Mouse (Mus musculus) spleen, postnatal 14 days (tissue): ENCODE data around the gene Klhl18.

ENCODE experiments used
- DNase-seq, 2 experiments: peaks; one replicate each; pipeline ENCODE4 v3.0.0; 2021 to 2022; ENCODE audit warnings: low spot score in 2 of 2

The Klhl18 gene

DNA sequence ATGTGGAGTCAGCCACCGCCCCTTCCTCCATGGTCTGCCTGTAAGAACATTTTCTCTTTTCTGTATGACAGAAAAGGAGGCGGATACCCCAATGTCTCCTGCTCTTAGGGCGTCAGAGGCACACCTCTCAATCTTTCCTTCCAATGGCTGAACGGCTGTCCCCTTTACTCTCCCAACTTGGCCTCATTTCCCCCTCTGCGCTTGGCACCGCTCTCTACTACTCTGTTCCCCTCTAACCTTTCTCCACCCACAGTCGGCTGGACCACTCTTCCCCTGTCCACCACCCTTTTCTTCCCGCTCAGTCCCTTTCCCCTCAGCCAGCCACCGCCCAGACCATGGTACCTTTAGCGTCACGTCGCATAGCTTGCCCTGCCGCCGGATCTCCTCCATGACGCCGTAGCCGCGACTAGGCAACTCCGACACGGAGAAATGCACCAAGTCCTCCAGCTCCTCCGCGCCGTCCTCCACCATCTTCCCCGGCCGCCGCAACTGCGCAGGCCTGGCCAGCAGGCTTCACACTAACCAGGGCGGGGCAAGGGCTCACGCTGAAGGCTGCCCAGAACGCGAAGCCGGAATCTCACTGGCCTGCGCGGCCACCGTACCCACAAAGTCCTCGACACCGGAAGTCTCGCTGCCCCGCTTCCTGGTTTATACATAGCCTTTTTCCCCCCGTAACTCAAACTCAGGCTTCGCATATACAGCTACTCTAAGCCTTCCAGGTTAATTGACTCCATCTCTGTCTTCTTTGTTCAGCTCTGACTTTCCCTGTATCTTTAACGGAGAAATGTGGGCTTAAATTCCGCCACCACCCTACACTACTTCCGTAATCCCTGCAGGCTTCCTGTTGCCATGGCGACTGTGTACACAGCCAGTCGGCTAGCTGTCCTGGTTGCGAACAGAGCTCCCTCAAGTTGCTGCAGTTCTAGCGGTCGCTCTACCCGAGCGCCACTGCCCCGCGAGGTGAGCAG lies at the start of gene Klhl18, which contains the start of gene Kif9:
Gene Klhl18 (minus strand): TSS at position 571 of the 968 bp plus-strand sequence.
Gene Kif9 (plus strand): TSS at position 835 of the 968 bp plus-strand sequence.
- DNase-seq, result peak; percentile 87 to 93

DNA sequence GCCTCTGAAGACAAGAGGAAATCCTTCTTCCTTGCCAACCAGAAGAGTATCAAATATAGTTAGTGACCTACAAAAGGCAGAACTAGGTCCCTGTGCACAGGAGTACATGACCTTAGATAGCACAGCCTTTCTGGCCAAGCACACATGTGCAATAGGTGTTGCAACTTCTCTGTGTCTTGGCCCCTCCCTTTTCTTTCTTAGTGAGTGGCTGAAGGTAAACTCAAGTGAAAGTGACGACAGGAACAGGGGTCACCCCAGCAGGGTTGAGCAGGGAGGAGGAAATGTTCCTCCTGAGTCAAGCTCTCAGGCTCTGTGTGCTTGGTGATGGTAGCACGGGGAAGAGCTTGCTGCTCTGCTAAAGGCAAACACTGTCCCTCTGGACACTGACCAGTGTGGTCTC lies 49.2 kb upstream of the Klhl18 start:
- no peak for DNase-seq

DNA sequence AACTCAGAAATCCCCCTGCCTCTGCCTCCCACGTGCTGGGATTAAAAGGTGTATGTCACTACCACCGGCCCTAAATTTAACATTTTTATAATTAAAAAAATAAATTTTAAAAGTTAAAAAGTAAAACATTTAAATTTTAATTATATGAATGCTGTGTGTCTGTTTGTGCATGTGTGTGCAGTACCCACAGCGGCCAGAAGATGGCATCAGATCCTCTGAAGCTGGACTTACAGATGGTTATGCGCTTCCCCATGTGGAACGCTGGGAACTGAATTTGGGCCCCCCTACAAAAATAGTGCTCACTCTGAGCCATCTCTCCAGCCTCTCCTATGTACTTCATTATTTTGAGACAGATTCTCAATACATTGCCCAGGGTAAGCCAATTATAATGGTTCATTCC lies 14.4 kb upstream of the Klhl18 start:
- peak in 1 of 2 experiments; percentile 26 for DNase-seq

DNA sequence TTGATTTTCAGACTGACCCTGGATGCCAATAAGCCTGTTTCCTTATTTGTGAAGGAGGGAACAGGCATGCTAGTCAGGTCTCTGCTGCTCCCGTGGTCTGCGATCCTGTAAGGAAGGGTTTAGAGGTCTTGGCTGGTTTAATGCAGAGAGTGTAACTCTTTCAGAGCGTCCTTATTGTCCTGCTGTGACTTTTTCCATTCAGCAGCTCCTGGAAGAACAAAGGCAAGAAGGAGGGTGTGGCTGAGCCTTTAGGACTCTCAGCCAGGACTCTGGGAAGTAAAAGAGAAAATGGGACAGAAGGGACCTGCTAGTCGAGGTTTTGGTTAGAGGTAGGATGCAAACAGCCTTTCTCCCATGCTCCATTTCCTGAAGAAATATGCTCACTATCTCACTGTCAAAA lies 12.3 kb upstream of the Klhl18 start:
- DNase-seq, result no peak

DNA sequence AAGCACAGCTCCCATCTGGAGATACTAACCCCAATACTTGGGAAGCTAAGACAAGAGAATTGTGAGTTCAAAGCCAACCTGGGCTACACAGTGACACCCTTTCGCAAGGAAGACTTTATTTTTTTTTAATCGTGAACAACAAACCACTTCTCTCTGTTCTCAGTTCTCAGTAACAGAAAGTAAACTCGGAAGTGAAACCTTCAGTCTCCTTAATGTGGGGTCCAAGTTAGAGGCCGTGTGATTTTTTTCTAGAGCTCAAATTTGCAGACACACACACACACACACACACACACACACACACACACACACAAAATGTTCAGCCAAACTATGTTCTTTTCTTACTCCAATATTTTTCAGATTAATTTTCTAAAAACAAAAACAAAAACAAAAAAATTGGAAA lies 2.1 kb upstream of the Klhl18 start:
- no peak for DNase-seq

DNA sequence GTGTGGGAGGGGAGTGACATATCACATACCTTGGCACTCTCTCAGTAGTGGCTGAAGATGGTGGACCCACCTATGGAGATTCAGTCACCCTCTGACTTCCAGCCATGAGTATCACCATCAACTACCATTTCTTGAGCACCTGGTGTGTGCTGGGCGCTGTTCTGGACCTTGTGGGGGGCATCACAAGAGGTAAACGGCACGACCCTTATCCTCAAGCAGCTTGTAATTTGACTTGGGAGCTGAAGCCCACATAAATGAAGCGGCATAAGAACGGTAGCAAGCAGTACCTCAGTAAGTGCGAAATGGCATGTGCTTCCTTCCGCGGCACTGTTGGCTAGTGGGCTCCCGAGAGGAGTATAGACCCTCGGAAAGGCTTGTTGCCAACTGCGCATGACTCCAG lies 1.5 kb upstream of the Klhl18 start:
- no peak for DNase-seq

DNA sequence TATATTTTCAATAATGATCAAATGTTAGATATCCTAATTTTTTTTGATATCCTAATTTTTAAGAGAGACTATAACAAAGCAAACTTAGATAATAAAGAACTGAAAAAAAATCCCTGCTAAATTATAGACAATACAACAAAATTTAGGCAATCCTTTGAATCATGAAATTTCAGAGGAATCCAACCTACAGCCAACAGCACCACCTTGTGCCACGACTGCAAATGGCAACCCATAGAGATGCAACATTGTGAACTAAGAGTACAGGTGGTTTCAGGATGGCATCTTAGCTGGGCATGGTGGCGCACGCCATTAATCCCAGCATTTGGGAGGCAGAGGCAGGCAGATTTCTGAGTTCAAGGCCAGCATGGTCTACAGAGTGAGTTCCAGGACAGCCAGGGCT lies 10.3 kb downstream of the Klhl18 start:
- DNase-seq, result peak; percentile 22 to 57

DNA sequence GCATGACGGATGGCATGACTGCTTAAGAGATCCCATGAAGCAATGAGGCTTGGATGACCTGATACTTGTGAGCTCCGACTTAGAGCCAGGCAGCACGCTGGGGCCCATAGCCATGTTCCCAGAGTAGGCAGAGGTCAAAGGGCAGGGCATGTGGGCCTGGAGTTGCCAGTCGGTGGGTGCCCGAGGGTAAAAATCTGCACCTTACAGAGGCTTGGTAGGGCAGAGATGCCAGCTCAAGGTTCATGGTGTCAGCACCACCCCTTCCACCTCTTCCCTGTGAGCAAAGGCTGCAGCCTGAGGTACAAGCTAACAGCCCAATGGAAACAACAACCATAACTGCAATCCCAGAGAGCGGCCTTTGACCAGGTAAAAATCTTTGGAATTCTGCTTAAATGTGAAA lies 11.2 kb downstream of the Klhl18 start:
- no peak for DNase-seq

DNA sequence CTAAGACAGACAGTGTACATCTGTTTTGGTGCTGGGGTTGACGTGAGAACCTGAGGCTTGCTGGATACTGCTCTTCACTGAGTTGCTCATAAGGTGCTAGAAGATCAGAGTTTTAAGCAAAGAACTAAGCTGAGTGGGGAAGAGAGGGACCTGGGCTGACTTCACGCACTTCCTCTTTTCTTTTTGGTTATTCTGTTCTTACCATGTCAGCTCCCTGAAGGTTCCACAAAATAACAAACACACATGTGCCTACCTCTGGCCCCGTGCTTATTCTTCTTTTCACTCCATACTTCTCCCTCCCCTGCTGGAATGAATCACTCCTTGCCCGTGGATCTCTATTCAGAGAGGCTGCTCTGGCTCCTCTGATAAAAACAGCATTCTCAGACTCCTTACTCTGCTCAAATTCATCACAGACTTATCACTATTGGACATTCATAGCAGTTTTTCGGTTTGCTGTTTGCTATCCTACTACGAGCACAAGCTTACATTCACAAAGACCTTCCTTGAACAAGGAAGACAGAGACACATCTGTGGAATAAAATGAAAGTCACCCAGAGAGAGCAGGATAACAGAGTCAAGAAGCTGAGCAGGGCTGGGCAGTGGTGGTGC lies 12.4 kb downstream of the Klhl18 start:
- no peak for DNase-seq

DNA sequence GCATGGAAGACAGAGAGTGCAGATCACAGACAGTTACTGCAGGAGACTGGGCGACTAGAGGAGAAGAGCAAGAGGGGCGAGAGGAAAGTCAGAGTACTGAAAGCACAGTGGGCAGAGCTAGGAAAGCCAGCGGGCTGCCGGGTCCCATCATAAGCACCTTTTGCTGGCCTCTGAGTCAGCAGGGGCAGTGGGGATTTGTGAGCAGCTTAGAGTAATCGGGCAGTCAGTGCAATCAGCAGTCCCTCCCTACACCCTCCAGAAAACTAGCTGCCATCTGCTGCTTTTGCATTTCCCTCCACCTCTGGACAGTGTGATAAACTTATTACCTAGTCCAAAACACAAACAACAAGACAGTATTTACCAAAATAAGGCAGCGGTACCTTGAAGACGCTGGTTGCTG lies 14.2 kb downstream of the Klhl18 start:
- DNase-seq, result no peak

DNA sequence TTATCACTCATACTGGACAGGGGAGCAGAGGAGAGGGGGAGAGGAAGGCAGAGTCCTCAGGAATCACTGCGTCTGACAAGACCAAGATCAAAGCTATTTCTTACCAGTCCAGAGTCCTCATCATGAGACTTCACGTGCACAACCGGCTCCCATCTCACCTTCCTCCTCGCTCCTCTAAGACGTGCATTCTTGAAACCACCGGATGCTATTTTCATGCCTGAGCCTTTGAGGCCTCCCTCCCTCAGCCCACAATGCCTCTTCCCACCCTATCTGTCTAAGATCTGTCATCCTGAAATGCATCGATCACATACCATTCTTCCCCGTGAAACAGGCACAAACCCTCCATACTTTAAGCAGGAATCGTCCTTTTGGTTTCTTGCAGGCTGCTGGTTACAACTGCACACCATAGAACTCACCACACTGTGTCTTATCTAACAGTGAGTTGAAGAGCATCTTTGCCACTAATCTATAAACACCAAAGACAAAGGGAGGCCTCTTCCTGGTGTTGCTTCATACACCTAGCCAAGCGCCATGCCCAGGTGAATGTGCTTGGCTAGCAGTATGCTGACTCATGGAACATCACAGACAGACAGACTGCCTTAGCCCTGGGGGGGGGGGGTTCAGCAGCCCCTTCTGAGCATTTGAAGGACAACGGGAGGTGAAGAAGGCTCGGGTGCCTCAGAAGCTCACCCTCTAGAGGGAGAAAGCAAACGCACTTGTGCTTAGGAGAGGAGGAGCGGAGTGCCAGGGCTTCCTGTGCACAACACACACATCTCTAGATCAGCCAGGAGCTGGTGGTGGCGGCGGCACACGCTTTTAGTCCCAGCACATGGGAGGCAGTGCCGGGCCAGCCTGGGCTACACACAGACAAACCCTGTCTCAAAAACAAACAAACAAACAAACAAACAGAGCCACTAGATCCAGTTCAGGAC lies 15.3 kb downstream of the Klhl18 start:
- no peak for DNase-seq

DNA sequence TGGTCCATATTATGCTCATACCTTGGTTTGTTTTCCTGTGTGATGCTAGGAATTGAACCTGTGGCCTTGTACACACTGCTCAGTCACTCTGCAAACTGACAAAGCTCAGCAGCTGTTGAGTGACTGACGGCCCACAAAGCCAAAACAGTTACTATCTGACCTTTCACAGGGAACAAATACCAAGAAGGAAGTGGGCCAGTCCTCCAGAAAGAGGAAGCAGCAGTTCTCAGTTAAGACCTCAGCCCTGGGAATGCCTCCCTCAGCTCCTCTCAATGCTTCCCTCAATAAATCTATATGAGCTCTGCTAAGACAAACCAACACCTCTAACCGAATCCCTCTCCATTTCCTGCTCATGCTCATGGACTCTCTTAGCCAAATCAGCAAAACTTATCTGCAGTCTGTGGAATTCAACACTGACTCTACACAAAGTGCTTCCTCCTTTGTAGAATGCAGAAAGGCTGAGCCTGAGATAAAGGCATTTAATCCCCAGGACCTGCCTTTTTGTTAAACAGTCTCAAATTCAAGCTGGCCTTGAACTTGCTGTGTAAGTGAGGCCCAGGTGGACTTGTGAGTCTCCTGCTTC lies 17.3 kb downstream of the Klhl18 start:
- DNase-seq, result no peak

DNA sequence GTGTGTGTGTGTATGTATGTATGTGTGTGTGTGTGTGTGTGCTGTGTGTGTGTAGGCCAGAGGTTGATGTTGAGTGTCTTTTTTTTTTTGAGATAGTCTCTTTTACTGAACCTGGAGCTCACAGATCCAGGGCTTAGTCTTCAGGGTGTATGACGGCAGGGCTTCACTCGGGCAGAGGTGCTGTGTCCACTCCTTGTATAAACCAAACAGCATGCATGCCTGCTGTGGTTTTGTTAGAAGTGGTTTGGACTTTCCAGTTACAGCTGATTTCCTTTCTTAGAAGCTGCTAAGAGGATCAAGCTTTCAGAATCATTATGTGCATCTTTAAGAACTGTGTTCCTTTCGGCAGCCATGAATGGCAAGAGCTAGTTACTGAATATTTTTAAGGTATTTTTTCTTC lies 18.6 kb downstream of the Klhl18 start:
- no peak for DNase-seq

DNA sequence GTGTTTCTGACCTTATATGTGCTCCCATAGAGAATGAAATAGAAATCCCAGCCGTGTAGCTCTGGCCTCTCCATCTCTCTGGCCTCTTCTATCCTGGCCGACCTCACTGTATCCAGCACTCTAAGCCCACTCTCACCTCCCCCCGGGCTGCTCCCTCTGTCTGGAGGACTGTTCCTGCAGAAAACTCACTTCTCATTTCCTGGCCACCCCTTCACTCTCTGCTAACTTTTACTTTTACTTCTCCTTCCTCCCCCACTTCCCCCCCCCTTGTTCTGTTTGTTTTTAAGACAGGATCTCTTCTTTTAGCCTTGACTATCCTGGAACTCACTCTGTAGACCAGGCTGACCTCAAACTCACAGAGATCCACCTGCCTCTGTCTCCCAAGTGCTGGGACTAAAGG lies 24.0 kb downstream of the Klhl18 start:
- DNase-seq, result no peak

DNA sequence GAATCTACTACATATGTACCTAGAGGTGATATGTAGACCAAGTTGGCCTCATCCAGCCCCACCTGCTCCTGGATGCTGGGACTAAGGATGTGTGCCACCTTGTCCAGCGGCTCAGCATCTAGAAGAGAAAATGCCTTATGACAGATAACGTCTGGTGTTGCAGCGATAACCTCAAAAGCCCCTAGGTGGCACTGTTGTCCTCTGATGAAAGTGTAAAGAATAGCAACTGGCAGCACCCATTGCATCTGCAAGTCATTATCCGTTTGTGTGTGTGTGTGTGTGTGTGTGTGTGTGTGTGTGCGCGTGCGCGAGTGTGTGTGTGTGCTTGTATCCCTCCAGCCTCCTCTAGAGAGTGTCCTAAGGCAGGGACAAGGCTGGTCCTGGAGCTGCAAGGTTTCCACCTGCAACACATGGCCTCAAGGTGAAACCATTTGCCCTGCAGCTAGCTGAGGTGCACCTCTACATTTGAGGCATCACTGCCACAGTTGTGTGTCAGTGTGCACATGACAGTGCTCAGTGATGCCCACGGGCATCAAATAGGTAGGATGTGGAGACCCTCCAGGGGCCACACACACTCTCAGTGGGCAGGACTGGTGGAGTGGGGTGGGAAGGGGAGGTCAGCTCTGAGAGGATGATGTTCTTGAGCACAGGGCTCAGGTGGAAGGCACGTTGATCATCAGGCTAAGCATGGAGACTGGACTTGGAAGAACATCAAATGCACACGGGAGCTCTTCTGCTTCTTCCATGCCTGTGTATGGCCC lies 27.5 kb downstream of the Klhl18 start:
- DNase-seq, result peak; percentile 24 to 69

DNA sequence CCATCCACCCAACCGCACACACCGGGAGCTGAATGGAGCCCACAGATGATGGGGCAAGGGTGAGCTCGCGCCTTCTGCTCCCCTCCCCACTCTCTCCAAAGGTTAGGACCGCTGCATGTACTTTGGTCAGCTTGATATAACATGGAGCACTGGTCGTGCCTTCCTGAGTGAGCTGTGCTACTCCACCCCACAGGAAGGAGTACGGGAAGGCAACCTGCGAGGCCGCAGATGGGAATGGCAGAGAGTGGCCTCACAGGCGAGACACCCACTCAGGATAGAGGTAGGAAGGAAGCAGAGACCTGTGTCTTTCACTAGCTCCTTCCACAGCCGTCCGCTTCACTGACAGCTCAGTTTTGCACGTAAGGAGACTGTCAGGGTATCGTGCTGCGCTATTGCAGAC lies 28.1 kb downstream of the Klhl18 start:
- DNase-seq, result no peak

DNA sequence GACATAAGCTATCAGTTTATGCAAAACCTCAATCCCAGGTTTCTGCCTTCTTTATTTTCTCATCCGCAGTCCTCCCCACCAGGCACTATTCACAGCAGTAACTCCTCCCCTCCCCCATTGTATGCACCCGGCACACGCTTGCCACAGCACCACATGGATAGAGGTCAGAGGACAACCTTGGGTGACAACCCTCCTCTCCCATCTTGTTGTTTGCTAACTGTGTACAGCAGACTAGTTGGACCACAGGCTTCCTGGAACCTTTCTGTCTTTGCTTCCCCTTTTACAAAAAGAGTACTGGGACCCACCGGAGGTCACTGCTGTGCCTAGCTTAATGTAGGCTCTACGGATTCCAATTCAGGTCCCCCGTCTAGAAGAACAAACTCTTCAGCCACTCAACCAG lies 35.9 kb downstream of the Klhl18 start:
- no peak for DNase-seq

DNA sequence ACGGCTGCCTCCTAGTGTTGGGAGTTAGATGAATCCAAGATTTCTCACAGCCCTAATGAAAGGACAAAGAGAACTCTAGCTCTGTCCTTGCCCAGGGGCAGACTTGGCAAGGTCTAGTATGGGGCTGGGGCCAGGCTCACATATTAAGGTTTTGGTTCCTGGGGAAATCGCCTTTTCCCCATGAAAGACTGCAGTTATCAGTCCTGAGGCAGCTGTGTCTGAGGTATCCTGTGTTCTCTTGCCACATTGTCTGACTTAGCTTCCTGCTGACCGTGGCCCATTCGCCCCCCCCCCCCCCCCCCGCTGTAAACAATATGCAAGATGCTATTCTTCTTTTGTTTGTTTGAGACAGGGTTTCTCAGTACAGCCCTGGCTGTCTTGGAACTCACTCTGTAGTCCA lies 36.4 kb downstream of the Klhl18 start:
- DNase-seq, result no peak

DNA sequence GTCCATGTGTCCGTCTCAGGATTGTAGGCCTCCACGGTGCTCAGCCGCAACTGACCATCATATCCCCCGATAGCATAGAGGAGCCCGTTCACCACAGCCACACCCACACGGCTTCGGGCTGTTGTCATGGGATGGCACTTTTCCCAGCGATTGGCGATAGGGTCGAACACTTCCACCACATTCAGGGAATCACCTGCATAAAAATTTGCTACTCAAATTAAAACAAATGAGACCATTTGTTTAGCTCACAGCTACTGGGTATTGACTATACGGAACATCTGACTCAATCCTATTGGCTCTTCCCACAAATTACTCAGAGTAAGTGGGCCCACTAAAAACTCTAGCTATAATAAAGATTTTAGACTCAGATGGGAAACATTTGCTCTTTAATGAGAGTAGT lies 40.5 kb downstream of the Klhl18 start:
- DNase-seq, result no peak

DNA sequence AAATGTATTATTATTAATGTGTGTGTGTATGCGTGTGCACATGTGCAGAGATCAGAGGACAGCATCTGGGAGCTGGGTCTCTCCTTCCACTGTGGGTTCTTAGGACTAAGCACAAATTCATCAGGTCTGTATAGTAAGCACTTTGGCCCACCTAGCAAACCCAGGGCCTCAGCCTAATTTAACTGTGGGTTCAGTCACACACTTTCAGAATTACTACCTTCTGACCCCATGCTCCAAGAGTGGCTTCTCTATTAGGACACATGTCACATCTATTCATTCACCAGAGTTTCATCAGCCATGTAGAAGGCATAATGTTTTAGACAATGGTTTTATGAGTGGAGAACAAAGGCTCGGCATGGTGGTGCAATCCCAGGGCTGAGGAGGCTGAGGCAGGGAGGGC lies 43.4 kb downstream of the Klhl18 start:
- no peak for DNase-seq

DNA sequence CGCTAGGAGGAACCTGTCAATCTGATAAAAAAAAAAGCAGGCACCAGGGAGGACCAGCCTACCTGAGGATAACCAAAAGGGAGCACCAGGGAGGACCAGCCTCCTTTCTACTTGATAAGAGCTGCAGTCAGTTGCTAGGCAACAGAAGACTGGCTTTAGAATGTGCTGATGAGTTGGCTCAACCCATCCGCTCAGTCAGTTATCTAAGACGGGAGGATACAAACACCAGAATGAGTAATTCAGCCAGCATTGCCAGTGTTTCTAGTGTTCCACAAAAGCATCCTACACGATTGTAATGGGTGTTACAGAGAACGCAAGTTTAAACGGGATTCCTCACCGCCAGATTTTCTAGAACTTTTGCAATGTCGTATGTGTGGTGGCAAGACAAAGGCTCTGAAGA lies 45.3 kb downstream of the Klhl18 start:
- no peak for DNase-seq
